Mouse (Mus musculus): ENCODE measurements at regions not wholly inside any gene's neighbourhood (a gene's known extent, or its start where the extent isn't known, plus 50 kb on each side); places are given as distances from the start of the nearest gene placed in this dataset.

DNA sequence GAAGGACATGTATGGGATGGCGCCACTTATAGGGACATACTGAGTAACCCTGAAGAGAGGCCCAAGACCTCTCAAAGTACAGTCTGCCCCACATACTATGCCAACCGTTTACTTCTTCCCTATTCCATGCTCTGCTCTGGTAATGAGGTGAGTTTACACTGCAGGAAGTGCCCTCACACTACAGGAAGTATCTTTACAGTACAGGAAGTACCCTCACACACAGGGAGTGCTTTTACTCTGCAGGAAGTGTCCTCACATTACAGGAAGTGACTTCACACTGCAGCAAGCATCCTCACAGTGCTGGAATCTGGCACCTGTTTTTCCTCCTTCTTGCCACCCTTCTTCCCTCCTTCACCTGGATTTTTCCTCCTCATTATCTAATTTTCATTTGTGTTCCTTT lies 331.4 kb downstream of the Fam49a start:
- TF ChIP-seq CTCF (IDR thresholded peaks at IDR 0.05; ENCODE audit: low read depth): no peak
- TF ChIP-seq EP300 (IDR thresholded peaks at IDR 0.05; ENCODE audit: low read depth): no peak

Data from liver, postnatal 0 days (tissue).